Mouse (Mus musculus) embryonic facial prominence, embryonic 12.5 days (tissue): ENCODE measurements around the gene Acer1. TPM values are rescaled to one million over a fixed set of nuclear protein-coding genes. Genes with fewer than 3 reads are reported as not detected.

Experiments
- ATAC-seq: fragments of 200-750 bp; cut with Nextera tagmentation; 2 replicates; pipeline ENCODE4 v1.8.0; 2017; ENCODE audit not compliant: insufficient number of reproducible peaks, insufficient read depth, low FRiP score, low TSS enrichment
- H3K27ac ChIP-seq: fragments of 300-500 bp; sonication (generic); 2 replicates; pipeline ENCODE4 v1.5.1; 2016; ENCODE audit warnings: mild to moderate bottlenecking
- H3K27me3 ChIP-seq: fragments of 300-500 bp; sonication (generic); 2 replicates; pipeline ENCODE4 v1.6.1; 2016; ENCODE audit warnings: mild to moderate bottlenecking, moderate library complexity
- H3K36me3 ChIP-seq: fragments of 300-500 bp; sonication (generic); 2 replicates; pipeline ENCODE4 v1.6.1; 2016; ENCODE audit warnings: mild to moderate bottlenecking
- H3K4me1 ChIP-seq: fragments of 300-500 bp; sonication (generic); 2 replicates; pipeline ENCODE4 v1.6.1; 2016
- H3K4me2 ChIP-seq: fragments of 300-500 bp; sonication (generic); replicated peaks from 2 replicates; pipeline ENCODE4 v1.6.1; 2016; ENCODE audit warnings: mild to moderate bottlenecking, moderate library complexity
- H3K4me3 ChIP-seq: fragments of 300-500 bp; sonication (generic); 2 replicates; pipeline ENCODE4 v1.5.1; 2016; ENCODE audit warnings: mild to moderate bottlenecking
- H3K9ac ChIP-seq: fragments of 300-500 bp; sonication (generic); 2 replicates; pipeline ENCODE4 v1.6.1; 2016; ENCODE audit warnings: mild to moderate bottlenecking, moderate library complexity
- H3K9me3 ChIP-seq: fragments of 300-500 bp; sonication (generic); 2 replicates; pipeline ENCODE4 v1.6.1; 2016; ENCODE audit warnings: mild to moderate bottlenecking, moderate library complexity
- WGBS: fragments of 180-500 bp; shearing (Covaris S2); methylation state at CpG from one replicate; pipeline ENCODE4 v1.1.7; 2016; 5-methylcytosine and 5-hydroxymethylcytosine counted together
- polyA plus RNA-seq: library from polyadenylated mRNA; unstranded; fragments of >200 nt; fragmentation: Nextera tagmentation; extraction: Ambion mirVana; gene quantifications from 2 replicates; pipeline ENCODE4 v1.2.1, GENCODE M21; 2016

Gene Acer1
- polyA plus RNA-seq, 1 experiment from 2014 or later, result not detected

GRCm38 (mm10) chr17:57003994-57004393, 22.1 kb upstream of the Acer1 start:
- H3K4me3 ChIP-seq, result no peak overlapping the region
- H3K27ac ChIP-seq, result no peak overlapping the region
- no peaks in the 10 kb centered on the region for H3K9me3 ChIP-seq
- 93% methylated on average over 7 of the region's 7 CpGs for WGBS
- ATAC-seq, result no peak
- H3K4me1 ChIP-seq, result no peaks in the 10 kb centered on the region
- H3K36me3 ChIP-seq, result peaks cover 71% of the 10 kb centered on the region
- no peak overlapping the region for H3K4me2 ChIP-seq
- no peaks in the 10 kb centered on the region for H3K27me3 ChIP-seq
- no peak overlapping the region for H3K9ac ChIP-seq

DNA sequence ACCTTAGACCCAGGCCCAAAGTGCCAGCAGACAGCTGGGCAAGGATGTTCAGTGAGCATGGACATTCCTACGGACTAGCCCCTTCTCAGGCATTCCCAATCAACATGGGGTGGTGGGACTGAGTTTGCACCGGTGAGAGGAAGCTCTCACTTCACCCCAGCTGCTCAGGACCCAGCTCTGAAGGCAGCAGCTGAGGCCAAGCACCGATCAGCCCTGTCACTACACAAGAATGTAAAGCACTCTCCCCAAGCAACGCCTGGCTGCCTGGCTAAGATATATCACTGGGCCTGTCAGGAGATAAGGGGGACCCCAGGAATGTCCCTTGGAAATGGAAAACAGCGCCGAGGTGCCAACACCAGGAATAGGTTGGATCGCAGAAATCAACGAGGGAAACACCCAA, 19.3 kb upstream of the Acer1 start:
- no peak for ATAC-seq
- Histone ChIP-seq H3K4me3 (no peak overlapping the region), H3K4me2 (no peak overlapping the region), H3K27me3 (no peaks in the 10 kb centered on the region), H3K9ac (no peak overlapping the region), H3K36me3 (peaks cover 55% of the 10 kb centered on the region), H3K9me3 (no peaks in the 10 kb centered on the region), H3K27ac (no peak overlapping the region), H3K4me1 (peaks cover 8% of the 10 kb centered on the region)
- 74% methylated on average over 8 of the region's 8 CpGs for WGBS

- ATAC-seq, result no peak
- H3K9me3 ChIP-seq, result no peaks in the 10 kb centered on the region
- no peaks in the 10 kb centered on the region for H3K27me3 ChIP-seq
- H3K4me1 ChIP-seq, result peaks cover 8% of the 10 kb centered on the region
- no peak within 1 kb of the TSS for H3K9ac ChIP-seq
- no peak within 1 kb of the TSS for H3K4me2 ChIP-seq
- WGBS, result 88% methylated on average over 9 of the region's 9 CpGs
- H3K36me3 ChIP-seq, result peaks cover 52% of the 10 kb centered on the region
- no peak within 1 kb of the TSS; the same call in 1 of the 2 replicates for H3K27ac ChIP-seq
- no peak within 1 kb of the TSS for H3K4me3 ChIP-seq
These were observed 18.2 kb upstream of the Acer1 start, which contains the start of gene Pspn for GRCm38 (mm10) chr17:56999968-57000609. Gene Pspn, minus strand, starts transcription at chr17:57000018.

DNA sequence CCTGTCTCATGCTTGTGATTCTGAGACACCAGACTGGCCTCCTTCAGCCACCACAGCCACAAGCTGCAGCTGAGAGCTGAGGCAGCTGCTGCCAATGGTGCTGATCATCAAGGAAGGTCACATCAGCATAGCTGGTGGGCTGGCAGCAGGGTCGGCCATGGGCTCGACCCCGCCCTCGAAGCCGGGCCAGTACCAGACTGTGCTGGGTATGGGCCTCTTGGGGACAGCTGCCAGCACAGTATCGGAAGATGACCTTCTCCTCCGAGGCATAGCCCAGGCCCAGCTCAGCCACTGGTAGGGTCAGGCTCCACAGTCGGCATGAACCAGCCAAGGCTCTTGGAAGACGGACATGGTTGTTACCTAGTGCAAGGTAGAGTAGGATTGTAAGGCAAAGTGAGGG, 17.5 kb upstream of the Acer1 start:
- Histone ChIP-seq H3K36me3 (peaks cover 52% of the 10 kb centered on the region), H3K4me2 (no peak overlapping the region), H3K9me3 (no peaks in the 10 kb centered on the region), H3K27me3 (no peaks in the 10 kb centered on the region), H3K4me1 (peaks cover 8% of the 10 kb centered on the region), H3K4me3 (no peak overlapping the region), H3K27ac (no peak overlapping the region), H3K9ac (no peak overlapping the region)
- 91% methylated on average over 9 of the region's 9 CpGs for WGBS
- no peak for ATAC-seq

DNA sequence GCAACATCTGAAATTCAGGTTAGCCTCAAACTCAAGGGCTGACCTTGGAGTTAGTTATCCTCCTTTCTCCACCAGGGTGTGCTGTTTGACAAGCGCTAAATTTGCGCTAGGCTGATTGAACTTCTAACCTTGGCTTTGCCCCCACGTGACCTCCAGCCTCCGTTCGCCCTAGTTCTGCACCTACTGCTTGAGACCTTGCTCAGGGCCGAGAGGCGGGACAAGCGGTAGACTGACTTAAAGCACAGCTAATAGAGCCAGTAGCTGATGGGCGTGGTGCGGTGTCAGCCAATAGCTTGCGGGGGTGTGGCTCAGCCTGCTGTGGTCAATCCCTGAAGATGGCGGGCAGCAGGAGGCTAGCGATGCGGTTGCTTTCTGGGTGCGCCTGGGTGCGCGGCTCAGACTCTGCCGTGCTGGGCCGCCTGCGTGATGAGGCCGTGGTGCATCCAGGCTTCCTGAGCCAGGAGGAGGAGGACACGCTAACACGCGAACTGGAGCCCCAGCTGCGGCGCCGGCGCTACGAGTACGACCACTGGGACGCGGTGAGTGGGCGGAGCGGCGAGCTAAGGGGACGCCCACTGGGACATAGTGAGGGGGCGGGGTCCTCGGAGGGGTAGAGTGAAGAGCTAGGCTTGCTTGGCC, 15.2 kb upstream of the Acer1 start, which contains the start of gene Alkbh7:
Alkbh7 (plus strand) TSS at position 311 of the 639 bp plus-strand sequence.
- peak within 1 kb of the TSS; percentile 49 for H3K9ac ChIP-seq
- peaks cover 53% of the 10 kb centered on the region for H3K36me3 ChIP-seq
- peak; percentile 97 for ATAC-seq
- no peaks in the 10 kb centered on the region for H3K9me3 ChIP-seq
- H3K4me1 ChIP-seq, result peaks cover 8% of the 10 kb centered on the region
- H3K27me3 ChIP-seq, result no peaks in the 10 kb centered on the region
- H3K4me2 ChIP-seq, result peak within 1 kb of the TSS; percentile 69
- under 1% methylated on average over 38 of the region's 38 CpGs for whole genome bisulfite sequencing
- H3K4me3 ChIP-seq, result peak within 1 kb of the TSS; percentile 70
- peak within 1 kb of the TSS; percentile 70 for H3K27ac ChIP-seq

- ATAC-seq, result no peak
- no peaks in the 10 kb centered on the region for H3K9me3 ChIP-seq
These were observed 14.6 kb upstream of the Acer1 start for GRCm38 (mm10) chr17:56996506-56996905.

GRCm38 (mm10) chr17:56995046-56995445, 13.1 kb upstream of the Acer1 start:
- H3K27ac ChIP-seq, result no peak overlapping the region
- no peak overlapping the region for H3K9ac ChIP-seq
- no peak overlapping the region for H3K4me2 ChIP-seq
- peaks cover 14% of the 10 kb centered on the region for H3K4me1 ChIP-seq
- peaks cover 56% of the 10 kb centered on the region for H3K36me3 ChIP-seq
- whole genome bisulfite sequencing, result 92% methylated on average over 8 of the region's 8 CpGs
- H3K27me3 ChIP-seq, result no peaks in the 10 kb centered on the region
- H3K4me3 ChIP-seq, result no peak overlapping the region
- H3K9me3 ChIP-seq, result no peaks in the 10 kb centered on the region
- no peak for ATAC-seq

More at GRCm38 (mm10) chr17:56996506-56996905, 14.6 kb upstream of the Acer1 start:
- Histone ChIP-seq H3K4me1 (peaks cover 8% of the 10 kb centered on the region), H3K36me3 (peaks cover 56% of the 10 kb centered on the region), H3K27ac (no peak overlapping the region), H3K9ac (no peak overlapping the region), H3K27me3 (no peaks in the 10 kb centered on the region), H3K4me2 (peak overlapping the region; percentile 69), H3K4me3 (no peak overlapping the region)
- 79% methylated on average over 2 of the region's 2 CpGs for WGBS

DNA sequence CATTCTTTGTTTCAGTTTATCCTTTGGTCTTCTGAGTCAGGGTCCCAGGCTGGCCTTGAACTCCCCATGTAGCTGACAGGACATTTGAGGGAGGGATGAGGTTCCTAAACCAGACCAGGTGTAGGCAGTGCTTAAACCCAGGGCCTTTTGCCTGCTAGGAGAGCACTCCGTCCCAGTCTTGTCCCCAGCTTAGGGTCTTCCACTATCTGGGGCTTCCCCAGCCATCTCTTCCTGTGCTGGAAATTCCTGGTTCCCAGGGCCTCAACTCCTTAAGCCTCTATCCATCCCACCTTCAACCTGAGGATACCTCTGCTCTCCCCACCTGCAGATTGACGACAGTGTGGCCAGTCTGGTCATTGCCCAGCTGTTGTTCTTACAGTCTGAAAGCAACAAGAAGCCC, 9.0 kb upstream of the Acer1 start:
- 87% methylated on average over 2 of the region's 2 CpGs for WGBS
- no peaks in the 10 kb centered on the region for H3K9me3 ChIP-seq
- peaks cover 37% of the 10 kb centered on the region for H3K36me3 ChIP-seq
- H3K27ac ChIP-seq, result no peak overlapping the region; the same call in 1 of the 2 replicates
- H3K27me3 ChIP-seq, result no peaks in the 10 kb centered on the region
- H3K4me3 ChIP-seq, result peak overlapping the region; percentile 88
- H3K4me1 ChIP-seq, result peaks cover 6% of the 10 kb centered on the region
- peak overlapping the region; percentile 77 for H3K9ac ChIP-seq
- no peak for ATAC-seq
- H3K4me2 ChIP-seq, result peak overlapping the region; percentile 68

DNA sequence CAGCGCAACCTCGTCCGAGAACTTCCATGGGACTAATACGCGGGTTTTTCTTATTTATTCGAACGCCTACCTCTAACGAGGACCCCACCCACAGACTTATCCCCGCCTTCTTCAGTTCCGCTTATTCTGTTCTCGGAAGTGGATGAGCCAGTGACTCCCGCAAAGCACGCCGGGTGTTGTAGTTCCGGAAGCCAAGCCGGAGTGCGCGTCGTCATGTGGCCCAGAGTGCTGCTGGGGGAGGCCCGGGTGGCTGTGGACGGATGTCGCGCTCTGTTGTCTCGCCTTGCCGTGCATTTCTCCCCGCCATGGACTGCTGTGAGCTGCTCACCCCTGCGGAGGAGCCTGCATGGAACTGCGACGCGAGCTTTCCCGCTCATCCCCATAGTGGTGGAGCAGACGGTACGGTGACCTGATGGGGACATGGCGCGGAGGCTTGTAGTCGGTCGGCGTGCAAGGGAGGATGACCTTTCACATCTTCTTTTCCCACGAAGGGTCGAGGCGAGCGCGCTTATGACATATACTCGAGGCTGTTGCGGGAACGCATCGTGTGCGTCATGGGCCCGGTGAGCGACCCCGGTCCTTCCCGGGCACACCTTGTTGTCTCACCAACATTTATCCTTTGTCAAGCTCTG, 8.3 kb upstream of the Acer1 start, which contains the start of gene Clpp:
Clpp (plus strand) TSS at position 191 of the 632 bp plus-strand sequence.
- H3K9ac ChIP-seq, result peak within 1 kb of the TSS; percentile 77
- under 1% methylated on average over 52 of the region's 52 CpGs for WGBS
- peak; percentile 94 for ATAC-seq
- peak within 1 kb of the TSS; percentile 68 for H3K4me2 ChIP-seq
- peak within 1 kb of the TSS; percentile 72 for H3K27ac ChIP-seq
- no peaks in the 10 kb centered on the region for H3K27me3 ChIP-seq
- H3K36me3 ChIP-seq, result peaks cover 33% of the 10 kb centered on the region
- H3K4me1 ChIP-seq, result peaks cover 6% of the 10 kb centered on the region
- peak within 1 kb of the TSS; percentile 88 for H3K4me3 ChIP-seq
- no peaks in the 10 kb centered on the region for H3K9me3 ChIP-seq

DNA sequence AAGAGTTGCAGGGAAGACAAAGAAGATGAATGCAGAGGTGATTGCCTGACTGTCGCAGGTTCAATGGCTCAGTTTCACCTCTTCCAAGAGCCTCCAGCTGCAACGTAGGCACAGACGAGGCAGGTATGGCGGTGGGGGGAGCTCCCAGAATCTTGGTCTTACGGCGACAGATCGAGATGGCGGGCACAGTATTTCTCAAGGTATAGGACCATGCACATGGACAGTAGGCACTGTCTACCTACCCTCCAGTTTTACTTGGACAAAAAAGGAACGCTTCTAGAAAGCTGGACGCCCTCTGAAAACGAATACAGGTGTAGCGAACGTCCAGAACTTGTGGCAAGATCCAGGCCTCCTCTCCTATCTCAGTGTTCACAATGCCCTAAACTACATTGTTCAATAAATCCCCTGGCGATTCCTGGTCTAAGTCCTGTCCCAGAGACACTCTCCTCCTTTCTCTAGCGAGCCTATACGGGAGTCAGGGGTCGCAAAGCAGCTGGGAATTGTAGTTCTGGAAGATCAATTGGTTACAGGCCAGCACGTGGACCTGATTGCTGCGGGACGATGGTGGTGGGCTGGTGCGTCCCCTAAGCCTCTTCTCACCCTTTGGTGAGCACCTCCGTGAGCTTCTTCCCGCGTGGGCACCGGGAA, 7.7 kb upstream of the Acer1 start:
- H3K27ac ChIP-seq, result peak overlapping the region; percentile 72
- H3K4me1 ChIP-seq, result peaks cover 6% of the 10 kb centered on the region

DNA sequence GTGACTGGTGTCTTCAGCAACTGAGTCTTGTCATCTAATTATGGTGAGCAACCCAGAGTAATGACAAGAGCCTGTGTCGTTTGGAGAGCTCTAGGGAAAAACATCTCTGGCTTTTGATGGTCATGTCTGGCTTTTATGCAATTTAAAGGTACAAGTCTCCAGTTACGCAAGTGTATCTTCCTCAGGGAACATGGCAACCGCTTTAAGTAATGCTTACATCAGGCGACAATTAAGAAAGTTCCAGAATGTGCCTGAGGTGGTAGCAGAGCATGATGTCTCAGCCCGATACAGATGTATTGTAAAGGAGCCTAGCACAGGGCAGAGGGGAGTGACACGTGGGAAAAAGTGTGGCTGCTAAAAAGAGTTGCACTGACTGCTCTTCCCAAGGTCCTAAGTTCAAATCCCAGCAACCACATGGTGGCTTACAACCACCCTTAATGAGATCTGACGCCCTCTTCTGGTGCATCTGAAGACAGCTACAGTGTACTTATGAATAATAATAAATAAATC, 7.0 kb upstream of the Acer1 start:
- Histone ChIP-seq H3K9me3 (no peaks in the 10 kb centered on the region), H3K36me3 (peaks cover 21% of the 10 kb centered on the region), H3K4me2 (peak overlapping the region; percentile 68), H3K27me3 (no peaks in the 10 kb centered on the region), H3K9ac (no peak overlapping the region; the same call in 1 of the 2 replicates), H3K27ac (peak overlapping the region; percentile 72; the same call in 1 of the 2 replicates), H3K4me3 (peak overlapping the region; percentile 88), H3K4me1 (peaks cover 6% of the 10 kb centered on the region)
- 68% methylated on average over 7 of the region's 7 CpGs for WGBS
- ATAC-seq, result no peak

More for the DNA sequence above, 7.7 kb upstream of the Acer1 start:
- Histone ChIP-seq H3K4me2 (peak overlapping the region; percentile 68), H3K9me3 (no peaks in the 10 kb centered on the region), H3K27me3 (no peaks in the 10 kb centered on the region), H3K36me3 (peaks cover 27% of the 10 kb centered on the region), H3K9ac (peak overlapping the region; percentile 77), H3K4me3 (peak overlapping the region; percentile 88)
- WGBS, result 4% methylated on average over 25 of the region's 25 CpGs
- ATAC-seq, result peak; percentile 89
